In genomic region chr10:85386605-85387218, GRCm38 (mm10) we compare ENCODE assay signal across 8 mouse cellular contexts. TPM values are rescaled to one million over a fixed set of nuclear protein-coding genes. Genes with fewer than 3 reads are reported as not detected.
DNase-seq lines count a peak whose midpoint lies in the region; ATAC-seq lines count a peak whose summit lies in the region.

TSS of gene Btbd11 (plus strand) at chr10:85386814.

- no peak within 1 kb of the TSS for H3K27ac ChIP-seq in forebrain, embryonic 14.5 days (ENCODE audit: low read depth, low read length)
- H3K27ac ChIP-seq in liver, embryonic 16.5 days (ENCODE audit: low read length) = no peak within 1 kb of the TSS
- peak within 1 kb of the TSS; percentile 78 for H3K27ac ChIP-seq in neural tube, embryonic 13.5 days (replicated peaks)

- H3K4me1 ChIP-seq in forebrain, embryonic 14.5 days (ENCODE audit: control insufficient read depth, insufficient read depth, low read length) = peaks cover 7% of the 10 kb centered on the region; the same call in 1 of the 2 replicates
- peaks cover 7% of the 10 kb centered on the region; the same call in 1 of the 2 replicates for H3K4me1 ChIP-seq in liver, embryonic 16.5 days (ENCODE audit: control insufficient read depth, low read depth, low read length)
- H3K4me1 ChIP-seq in neural tube, embryonic 13.5 days (replicated peaks) = peaks cover 37% of the 10 kb centered on the region

- H3K9ac ChIP-seq in forebrain, embryonic 14.5 days (ENCODE audit: low read length) = peak within 1 kb of the TSS; percentile 66
- H3K9ac ChIP-seq in liver, embryonic 16.5 days (ENCODE audit: low read depth, low read length) = peak within 1 kb of the TSS; percentile 44; the same call in 1 of the 2 replicates
- H3K9ac ChIP-seq in neural tube, embryonic 13.5 days = peak within 1 kb of the TSS; percentile 82

- peak; percentile 30 for DNase-seq in c-Kit-positive CD71-positive TER-119-positive erythroid progenitor cells, embryonic 14.5 days (ENCODE audit: low spot score)
- DNase-seq in forebrain, embryonic 14.5 days (ENCODE audit: low spot score) = peak; percentile 97
- peak; percentile 89 to 90 for DNase-seq in heart, postnatal 14 days
- DNase-seq in large intestine, adult 2 months (ENCODE audit: low read depth, low spot score) = peak; percentile 75
- DNase-seq in telencephalon, adult 2 months (ENCODE audit: low read depth, low spot score) = peak; percentile 79

- peak within 1 kb of the TSS; percentile 41 for H3K4me3 ChIP-seq in forebrain, embryonic 14.5 days (ENCODE audit: low read depth, low read length)
- H3K4me3 ChIP-seq in liver, embryonic 16.5 days (ENCODE audit: low read depth, low read length) = peak within 1 kb of the TSS; percentile 55
- H3K4me3 ChIP-seq in neural tube, embryonic 13.5 days = peak within 1 kb of the TSS; percentile 62

- H3K36me3 ChIP-seq in forebrain, embryonic 14.5 days (ENCODE audit: control insufficient read depth, insufficient read depth, low read length) = no peaks in the 10 kb centered on the region
- H3K36me3 ChIP-seq in liver, embryonic 16.5 days (ENCODE audit: control insufficient read depth, insufficient read depth) = no peaks in the 10 kb centered on the region
- no peaks in the 10 kb centered on the region for H3K36me3 ChIP-seq in neural tube, embryonic 13.5 days

- WGBS in forebrain, embryonic 14.5 days = under 1% methylated on average over 46 of the region's 46 CpGs
- under 1% methylated on average over 46 of the region's 46 CpGs for WGBS in large intestine, adult 2 months
- WGBS in liver, embryonic 16.5 days (ENCODE audit: insufficient replicate concordance) = under 1% methylated on average over 46 of the region's 46 CpGs
- WGBS in neural tube, embryonic 13.5 days = 0% methylated on average over 46 of the region's 46 CpGs

- peak; percentile 87 for ATAC-seq in CD4-positive, CD25-positive, alpha-beta regulatory T cell, adult 4 months
- ATAC-seq in forebrain, embryonic 14.5 days = peak; percentile 97
- peak; percentile 91 for ATAC-seq in liver, embryonic 16.5 days (ENCODE audit: low read depth)
- peak; percentile 95 for ATAC-seq in neural tube, embryonic 13.5 days (ENCODE audit: low read depth)

- peak within 1 kb of the TSS; percentile 99 for H3K4me2 ChIP-seq in forebrain, embryonic 14.5 days (ENCODE audit: low read length)
- H3K4me2 ChIP-seq in liver, embryonic 16.5 days (ENCODE audit: low read depth, low read length) = peak within 1 kb of the TSS; percentile 75
- H3K4me2 ChIP-seq in neural tube, embryonic 13.5 days = peak within 1 kb of the TSS; percentile 99

- intact Hi-C loops in heart, postnatal 14 days (cut with DNase I) = loop anchor here (10.0 kb wide), 1 partner anchor 238 kb away; no protein-coding TSS in a partner anchor

- H3K9me3 ChIP-seq in forebrain, embryonic 14.5 days (replicated peaks; ENCODE audit: control insufficient read depth, low read length) = no peaks in the 10 kb centered on the region
- no peaks in the 10 kb centered on the region for H3K9me3 ChIP-seq in liver, embryonic 16.5 days (replicated peaks; ENCODE audit: control insufficient read depth, low read length)
- H3K9me3 ChIP-seq in neural tube, embryonic 13.5 days = no peaks in the 10 kb centered on the region

- 0 out of 2 replicates have a peak, but pooled peaks cover 7% of the 10 kb centered on the region for H3K27me3 ChIP-seq in forebrain, embryonic 14.5 days (replicated peaks; ENCODE audit: control insufficient read depth, insufficient read depth, low read length)
- peaks cover 32% of the 10 kb centered on the region for H3K27me3 ChIP-seq in liver, embryonic 16.5 days (ENCODE audit: control insufficient read depth, insufficient read depth, low read depth, low read length)
- peaks cover 15% of the 10 kb centered on the region; the same call in 1 of the 2 replicates for H3K27me3 ChIP-seq in neural tube, embryonic 13.5 days

RNA-seq across cellular contexts. Expression of gene Btbd11, which starts in this region (rescaled TPM):
- polyA plus RNA-seq in CD4-positive, CD25-positive, alpha-beta regulatory T cell, adult 4 months (2017; shearing (Covaris generic)) = 1 to 10 TPM; 3.6 to 5.6 TPM
- polyA plus RNA-seq in forebrain, embryonic 14.5 days (2014; fragmentation: Nextera tagmentation; extraction: Ambion mirVana) = 7.1 and 7.7 TPM in 2 replicates
- total RNA-seq in heart, postnatal 14 days (2021) = 1 to 10 TPM; 1.3 to 2.5 TPM
- 0.82 and 1.3 TPM in 2 replicates for polyA plus RNA-seq in large intestine, adult 2 months (2012; rRNA removed)
- polyA plus RNA-seq in liver, embryonic 16.5 days (2015; fragmentation: Nextera tagmentation; extraction: Ambion mirVana) = 0.22 and 0.31 TPM in 2 replicates
- polyA plus RNA-seq in neural tube, embryonic 13.5 days (2015; fragmentation: Nextera tagmentation; extraction: Ambion mirVana) = 13.5 and 14.4 TPM in 2 replicates

Comparison
In these comparisons a context has a peak if more than half of its experiments do, and no peak if none do; other contexts are left out.
1. Peak in ATAC-seq, H3K4me3 ChIP-seq, H3K9ac ChIP-seq and H3K4me2 ChIP-seq in liver, embryonic 16.5 days; RNA of the gene not detected or under 1 TPM.
2. DNase-seq: peak in every context shown above with its lines; median percentile 97 in forebrain, embryonic 14.5 days; 90 in heart, postnatal 14 days; 79 in telencephalon, adult 2 months; 75 in large intestine, adult 2 months; 30 in c-Kit-positive CD71-positive TER-119-positive erythroid progenitor cells, embryonic 14.5 days.